Mouse (Mus musculus): ENCODE results near the gene Rbms3.

Gene Rbms3

DNA sequence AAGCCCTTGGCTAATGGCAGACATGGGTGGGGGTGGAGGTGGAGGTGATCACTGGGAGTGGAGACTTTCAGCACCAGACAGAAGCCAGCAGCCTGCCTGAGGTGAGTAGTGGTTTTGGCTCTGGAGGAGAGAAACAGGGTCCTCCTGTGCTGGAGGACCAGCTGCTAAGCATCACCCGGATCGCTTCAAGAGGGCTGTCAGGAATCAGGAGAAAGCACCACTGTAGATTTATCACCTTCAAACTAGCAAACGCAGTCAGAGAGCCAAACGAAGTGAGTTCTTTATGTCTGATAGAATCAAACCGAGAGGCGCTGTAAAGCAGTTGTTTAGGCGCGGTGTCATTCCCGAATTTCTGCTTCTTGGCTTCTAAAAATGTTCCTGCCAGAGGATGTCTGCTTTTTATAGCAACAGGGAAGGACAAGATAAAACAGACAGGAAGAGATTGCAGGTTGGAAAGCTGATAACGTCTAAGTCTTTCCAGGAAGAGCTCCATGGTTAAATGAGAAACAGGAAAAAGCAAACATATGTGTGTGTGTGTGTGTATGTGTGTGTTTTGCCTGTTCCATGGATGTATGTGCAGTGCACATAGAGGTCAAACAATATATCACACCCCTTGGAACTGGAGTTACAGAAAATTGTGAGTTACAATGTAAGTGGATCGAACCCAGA, 928.1 kb downstream of the Rbms3 start:
- DNase-seq: no peak

GRCm38 (mm10) chr9:116688615-116689014, 941.1 kb downstream of the Rbms3 start:
- DNase-seq: no peak

- DNase-seq: no peak
These were observed 952.6 kb downstream of the Rbms3 start for GRCm38 (mm10) chr9:116677142-116677541.

DNA sequence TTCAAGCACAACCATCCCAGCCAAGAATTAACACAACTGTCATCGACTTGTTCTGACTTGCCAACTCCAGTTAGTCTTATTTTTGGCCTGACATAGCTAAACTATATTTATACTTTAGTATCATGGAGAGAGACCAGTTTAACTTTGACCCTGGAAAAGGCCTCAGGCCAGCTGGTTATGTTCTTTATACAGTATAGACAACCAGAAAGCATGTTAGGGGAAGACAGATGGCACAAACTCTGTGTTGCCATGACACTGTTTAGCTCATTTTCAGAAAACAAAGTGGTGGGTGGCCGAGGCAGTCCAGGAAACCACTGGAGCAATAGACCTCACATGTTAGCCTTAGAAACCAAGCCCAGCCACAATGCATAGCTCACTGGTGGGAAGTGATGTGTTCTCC, 953.3 kb downstream of the Rbms3 start:
- no peak for DNase-seq

DNA sequence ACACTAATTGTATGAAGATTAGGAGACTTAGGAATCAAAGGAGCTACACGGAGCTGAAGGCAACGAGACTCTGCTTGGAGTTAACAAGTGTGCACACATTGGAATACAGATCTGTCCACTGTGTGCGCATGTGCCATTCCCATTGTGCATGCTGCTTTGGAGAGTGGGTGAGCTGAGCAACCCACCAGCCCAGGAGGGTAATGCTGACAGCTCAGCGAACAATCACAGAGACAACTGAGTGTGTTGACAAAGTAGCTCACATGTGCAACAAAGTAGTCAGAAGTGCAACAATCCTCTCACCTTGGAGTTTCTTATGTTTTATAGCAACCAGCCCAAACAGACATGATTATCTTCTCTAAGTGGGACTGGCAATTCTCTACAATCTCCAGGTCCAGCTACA, 955.5 kb downstream of the Rbms3 start:
- no peak for DNase-seq

DNA sequence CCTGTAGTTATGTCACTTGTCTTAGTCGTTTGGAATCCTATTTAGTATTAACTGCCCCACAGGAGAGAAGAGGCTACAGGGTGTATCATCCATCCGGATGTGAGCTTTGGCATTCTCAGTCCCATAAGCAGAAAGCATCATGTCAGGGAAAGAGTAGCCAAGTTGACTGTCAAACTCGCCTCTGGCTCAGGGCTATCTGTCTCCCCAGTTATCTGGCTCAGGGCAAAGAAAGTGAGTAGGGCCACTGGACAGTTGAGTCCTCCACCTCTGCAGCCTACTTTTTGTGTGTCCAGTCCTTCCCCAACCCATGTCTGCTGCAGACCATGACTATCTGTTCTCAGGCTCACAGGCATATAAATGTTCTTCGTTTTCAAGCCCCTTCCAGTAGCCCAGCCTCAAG, 968.7 kb downstream of the Rbms3 start:
- no peak for DNase-seq

DNA sequence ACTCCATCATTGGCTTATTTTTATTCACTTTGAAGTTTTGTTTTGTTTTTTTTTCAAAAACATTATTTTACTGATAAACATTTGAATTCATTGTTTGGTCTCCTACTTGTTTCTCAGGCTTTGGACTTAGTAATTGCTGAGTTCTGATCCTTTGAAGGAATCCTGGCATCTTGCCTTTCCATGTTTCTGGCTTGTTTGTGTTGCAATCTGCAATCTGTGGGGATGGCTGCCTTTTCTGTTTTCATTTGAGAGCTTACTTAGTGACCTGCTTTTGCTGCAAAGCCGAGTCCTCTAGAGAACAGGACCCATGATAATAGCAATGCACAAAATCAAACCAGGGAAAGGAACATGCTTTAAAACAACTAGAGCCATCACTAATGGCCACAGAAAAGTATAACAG, 969.8 kb downstream of the Rbms3 start:
- DNase-seq: no peak

- DNase-seq: no peak
These were observed 972.6 kb downstream of the Rbms3 start for GRCm38 (mm10) chr9:116657141-116657540.

DNA sequence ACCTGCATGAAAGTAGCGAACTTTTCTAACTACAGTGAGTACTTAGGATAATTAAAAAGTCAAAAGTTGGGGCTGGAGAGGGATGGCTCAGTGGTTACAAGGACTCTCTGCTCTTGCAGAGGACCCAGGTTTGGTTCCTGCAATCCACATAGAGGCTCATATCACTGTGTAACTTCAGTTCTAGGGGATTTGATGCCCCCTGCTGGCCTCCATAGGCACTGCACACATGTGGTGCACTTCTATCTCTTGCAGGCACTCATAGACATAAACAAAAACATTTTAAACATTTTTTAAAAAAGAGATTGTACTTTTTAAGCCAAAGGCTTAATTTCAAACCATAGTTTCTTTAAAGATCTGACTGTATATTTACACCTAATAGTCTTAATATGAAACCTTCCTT, 978.3 kb downstream of the Rbms3 start:
- peak; percentile 11 for DNase-seq

- DNase-seq: no peak
These were observed 979.8 kb downstream of the Rbms3 start for GRCm38 (mm10) chr9:116649955-116650354.

- DNase-seq: no peak
These were observed 980.5 kb downstream of the Rbms3 start for GRCm38 (mm10) chr9:116649086-116649792.

GRCm38 (mm10) chr9:116644616-116645015, 985.1 kb downstream of the Rbms3 start:
- DNase-seq: no peak

- DNase-seq: no peak
These were observed 989.4 kb downstream of the Rbms3 start for GRCm38 (mm10) chr9:116640302-116640679.

DNA sequence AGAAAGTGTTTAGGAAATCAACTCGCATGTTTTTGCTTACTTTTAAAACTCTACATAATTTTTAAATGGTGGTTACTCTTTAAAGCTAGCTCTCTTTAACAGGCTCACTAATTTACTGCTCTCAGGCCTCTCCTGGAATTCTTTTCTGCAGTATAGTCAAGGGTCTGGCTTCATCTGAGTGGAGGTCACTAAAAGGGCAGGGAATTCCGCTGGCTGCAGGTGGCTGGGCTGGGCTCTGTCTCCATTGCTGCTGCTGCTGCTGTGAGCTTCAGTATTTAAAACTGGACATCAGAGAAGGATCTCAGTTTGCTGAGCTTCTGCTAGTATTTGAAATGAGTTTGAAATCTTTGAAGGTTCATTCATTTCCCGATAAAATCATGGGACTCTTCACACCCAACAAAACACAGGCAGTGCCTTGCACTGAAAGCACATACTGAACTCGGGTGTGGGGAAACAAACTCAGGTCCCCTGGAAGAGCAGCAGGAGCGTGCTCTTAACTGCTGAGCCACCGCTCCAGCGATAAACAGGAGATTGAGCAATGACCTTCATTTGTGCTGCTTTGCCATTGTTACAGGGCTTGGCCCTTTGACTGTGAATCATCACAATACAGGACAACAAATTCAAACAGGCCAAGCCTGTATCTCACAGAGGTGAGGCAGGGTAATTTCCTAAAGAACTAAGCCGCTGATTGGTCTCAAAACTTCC, 990.0 kb downstream of the Rbms3 start:
- no peak for DNase-seq

- DNase-seq: no peak
These were observed 995.9 kb downstream of the Rbms3 start for GRCm38 (mm10) chr9:116633786-116634185.

DNA sequence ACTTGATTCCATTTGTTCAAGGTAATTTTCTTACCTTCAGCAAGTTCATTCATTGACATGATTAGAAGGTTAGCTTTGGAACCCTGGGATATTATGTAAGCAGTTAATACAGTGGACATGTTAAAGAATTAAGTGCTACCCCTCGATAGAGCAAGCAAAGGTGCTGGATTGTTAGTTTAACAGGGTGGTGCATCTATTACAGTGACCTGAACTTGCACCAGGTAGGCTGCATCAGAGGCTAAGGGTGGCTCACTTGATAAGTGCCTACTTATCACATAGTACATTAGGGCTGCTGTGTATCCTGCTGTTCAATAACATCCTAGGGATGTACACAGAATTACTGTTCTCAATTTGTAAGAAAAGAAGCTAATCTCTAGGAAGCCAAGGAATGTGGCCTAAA, 996.6 kb downstream of the Rbms3 start:
- DNase-seq: no peak

DNA sequence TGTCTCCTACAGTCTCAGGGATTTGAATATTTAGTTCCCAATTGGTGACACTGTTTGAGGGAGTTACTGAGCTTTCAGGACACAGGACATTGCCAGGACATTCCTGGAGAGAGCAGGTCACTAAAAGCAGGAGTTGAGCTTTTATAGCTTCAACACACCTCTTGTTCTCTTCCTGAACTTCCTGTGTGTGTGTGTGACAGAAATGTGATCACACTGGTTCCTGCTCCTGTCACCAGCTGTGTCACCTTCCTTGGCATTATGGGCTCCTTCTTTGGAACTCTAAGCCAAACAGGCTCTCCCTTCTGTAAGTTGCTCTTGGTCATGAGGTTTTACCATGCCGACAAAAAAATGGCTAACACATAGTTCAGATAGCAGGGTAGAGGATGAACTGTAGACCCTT, 997.9 kb downstream of the Rbms3 start:
- no peak for DNase-seq

GRCm38 (mm10) chr9:116630805-116631204, 998.9 kb downstream of the Rbms3 start:
- no peak for DNase-seq

GRCm38 (mm10) chr9:116620434-116620833, 1009.3 kb downstream of the Rbms3 start:
- DNase-seq: no peak

DNA sequence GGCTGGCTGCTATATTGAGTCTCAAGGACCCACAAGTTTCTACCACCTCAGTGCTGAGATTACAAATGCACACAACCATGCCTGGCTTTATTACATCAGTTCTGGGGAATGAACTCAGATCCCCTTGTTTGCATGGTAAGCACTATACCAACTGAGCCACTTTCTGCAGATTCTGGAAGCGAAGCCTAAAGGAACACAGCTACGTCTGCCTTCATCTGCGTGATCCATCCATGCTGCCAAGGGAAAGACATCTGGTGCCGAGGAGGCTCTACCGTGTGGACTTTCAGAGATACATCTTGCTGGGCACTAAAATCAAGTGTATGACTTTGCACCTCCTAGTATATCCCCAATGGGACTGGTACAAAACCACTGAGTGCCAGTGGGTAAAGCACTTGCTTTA, 1010.8 kb downstream of the Rbms3 start:
- DNase-seq: no peak

DNA sequence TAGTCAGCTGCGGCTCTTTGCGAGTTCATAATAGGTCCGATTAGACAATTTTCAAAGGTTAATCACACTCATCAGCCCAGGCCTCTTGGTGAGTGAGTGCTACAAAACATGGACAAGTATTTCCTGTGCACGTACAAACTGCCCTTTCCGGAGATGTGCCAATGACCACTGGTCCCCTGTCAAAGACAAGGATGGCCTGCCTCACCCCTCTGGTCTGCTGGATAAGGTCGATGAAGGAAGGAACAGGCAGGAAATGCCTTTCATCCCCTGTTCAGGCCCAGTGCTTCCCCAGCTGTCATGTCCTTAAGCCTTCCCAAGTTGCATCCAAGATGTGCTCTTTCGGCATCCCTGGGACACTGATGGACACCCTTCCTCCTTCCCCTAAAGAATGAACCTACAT, 1016.4 kb downstream of the Rbms3 start:
- DNase-seq: no peak

DNA sequence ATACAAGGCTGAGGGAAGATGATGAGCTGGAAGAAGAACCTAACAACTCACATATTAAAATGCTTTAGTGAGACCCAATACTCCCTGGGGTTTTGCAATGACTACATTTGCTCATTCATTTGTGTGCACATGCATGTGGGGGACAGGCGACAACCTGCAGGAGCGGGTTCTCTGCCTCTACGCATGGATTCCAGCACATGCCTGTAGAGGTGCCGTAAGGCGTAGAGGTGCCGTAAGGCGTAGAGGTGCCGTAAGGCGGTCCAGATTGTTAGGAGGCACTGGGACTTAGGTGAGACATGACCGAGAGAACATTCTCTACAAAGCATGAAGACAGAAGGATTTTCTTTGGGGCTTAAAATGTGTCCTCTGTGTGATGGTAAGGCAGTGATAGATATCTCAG, 1033.7 kb downstream of the Rbms3 start:
- no peak for DNase-seq

DNA sequence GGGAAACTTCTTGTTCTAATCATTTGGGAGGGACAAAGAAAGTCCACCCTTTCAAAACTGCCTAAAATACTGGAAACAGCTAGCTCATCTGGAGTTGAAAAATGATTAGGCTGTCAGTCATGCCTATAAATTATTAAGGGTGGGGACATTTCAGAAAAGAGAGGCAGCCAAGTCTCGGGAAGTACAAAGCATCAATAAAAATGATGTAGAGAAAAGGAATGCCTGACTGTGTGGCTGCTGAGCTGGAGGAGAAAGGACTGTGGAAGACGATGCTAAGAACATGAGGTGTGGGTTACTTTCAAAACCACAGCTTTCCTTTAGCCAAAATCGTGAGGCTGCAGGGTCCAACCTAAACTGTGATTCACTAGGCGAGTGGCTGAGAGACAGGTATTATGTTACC, 1037.2 kb downstream of the Rbms3 start:
- no peak for DNase-seq

DNA sequence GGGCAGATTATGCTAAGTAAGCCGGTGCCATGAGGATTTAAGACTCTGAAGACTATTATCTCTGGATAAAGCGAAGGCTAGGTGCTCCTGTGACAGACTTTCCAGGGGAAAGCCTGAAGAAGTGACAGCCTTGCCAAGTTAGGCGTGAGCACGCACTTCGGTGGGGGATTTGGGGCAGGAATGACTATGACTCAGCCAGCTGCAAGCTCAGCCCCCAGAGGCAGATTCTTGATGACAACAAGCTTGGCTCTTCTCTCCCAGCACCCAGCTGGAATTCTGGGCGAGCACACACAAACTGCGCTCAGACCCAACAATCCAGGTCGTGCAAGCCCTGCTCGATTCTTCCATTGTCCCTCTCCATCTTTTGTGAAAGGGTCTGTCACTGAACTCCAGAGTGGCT, 1038.6 kb downstream of the Rbms3 start:
- DNase-seq: no peak
